14 mouse cellular contexts compared by ENCODE assay signal in the genomic region with DNA sequence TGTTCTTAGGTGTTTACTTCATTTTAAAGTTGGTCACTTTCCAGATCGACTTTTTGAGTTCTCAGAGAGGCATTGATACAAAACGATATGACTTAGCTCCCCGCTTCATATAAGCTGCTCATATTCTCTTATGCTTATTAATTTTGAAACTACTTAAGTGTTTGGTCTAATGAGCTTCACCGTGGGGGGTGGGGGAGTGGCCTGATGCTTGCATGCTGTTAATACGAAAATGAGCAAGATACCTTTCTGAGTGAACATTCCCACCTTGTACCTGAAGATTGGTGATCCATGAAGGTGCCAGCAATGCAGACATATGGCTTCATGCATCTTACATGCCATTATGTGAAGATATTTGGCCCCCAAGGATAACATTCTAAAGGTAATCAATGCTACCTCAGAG. TPM values are rescaled to one million over a fixed set of nuclear protein-coding genes. Genes with fewer than 3 reads are reported as not detected.
DNase-seq lines count a peak whose midpoint lies in the region; ATAC-seq lines count a peak whose summit lies in the region.
"Had no signal": no experiment of that assay in that cellular context is flagged by ENCODE, and none has a peak within 500 bp of the region (broad histone marks: within the 10 kb centered on the region; RNA-seq: fewer than 3 reads in every experiment).

No protein-coding gene starts in this region.

- no peaks in the 10 kb centered on the region for H3K36me3 ChIP-seq in forebrain, embryonic 13.5 days (ENCODE audit: poor library complexity, severe bottlenecking)
- no peaks in the 10 kb centered on the region for H3K36me3 ChIP-seq in forebrain, embryonic 10.5 days (replicated peaks)
- no peaks in the 10 kb centered on the region for H3K36me3 ChIP-seq in megakaryocyte, embryonic 14.5 days (replicated peaks; ENCODE audit: low read length)
- H3K36me3 ChIP-seq in neural tube, embryonic 13.5 days, result no peaks in the 10 kb centered on the region
- H3K36me3 ChIP-seq: limb, embryonic 15.5 days had no signal

- peaks cover 33% of the 10 kb centered on the region for H3K27me3 ChIP-seq in forebrain, embryonic 13.5 days
- H3K27me3 ChIP-seq in forebrain, embryonic 10.5 days (ENCODE audit: poor library complexity, severe bottlenecking), result peaks cover 54% of the 10 kb centered on the region
- peaks cover 2% of the 10 kb centered on the region for H3K27me3 ChIP-seq in megakaryocyte, embryonic 14.5 days (replicated peaks)
- H3K27me3 ChIP-seq in neural tube, embryonic 13.5 days, result peaks cover 24% of the 10 kb centered on the region

- H3K4me3 ChIP-seq in forebrain, embryonic 13.5 days, result peak overlapping the region; percentile 61
- no peak overlapping the region for H3K4me3 ChIP-seq in forebrain, embryonic 10.5 days
- peak overlapping the region; percentile 80 for H3K4me3 ChIP-seq in megakaryocyte, embryonic 14.5 days (replicated peaks)
- H3K4me3 ChIP-seq in neural tube, embryonic 13.5 days, result peak overlapping the region; percentile 58
- H3K4me3 ChIP-seq: heart, adult 2 months; limb, embryonic 15.5 days had no signal

- 0 out of 2 replicates have a peak overlapping the region, but pooled peaks have one; percentile 85 for H3K9ac ChIP-seq in forebrain, embryonic 13.5 days
- 0 out of 2 replicates have a peak overlapping the region, but pooled peaks have one; percentile 78 for H3K9ac ChIP-seq in neural tube, embryonic 13.5 days
- H3K9ac ChIP-seq: limb, embryonic 15.5 days had no signal

- peak overlapping the region; percentile 92 for H3K4me2 ChIP-seq in forebrain, embryonic 13.5 days
- H3K4me2 ChIP-seq in neural tube, embryonic 13.5 days, result peak overlapping the region; percentile 67
- H3K4me2 ChIP-seq: limb, embryonic 15.5 days had no signal

- WGBS in forebrain, embryonic 13.5 days, result 71% methylated on average over 5 of the region's 5 CpGs
- 84% methylated on average over 5 of the region's 5 CpGs for WGBS in forebrain, embryonic 10.5 days
- 76% methylated on average over 5 of the region's 5 CpGs for WGBS in neural tube, embryonic 13.5 days

- H3K27ac ChIP-seq in forebrain, embryonic 13.5 days, result no peak overlapping the region
- no peak overlapping the region for H3K27ac ChIP-seq in forebrain, embryonic 10.5 days
- no peak overlapping the region for H3K27ac ChIP-seq in neural tube, embryonic 13.5 days (replicated peaks)
- H3K27ac ChIP-seq: gastrocnemius, adult 2 months; heart, adult 2 months; limb, embryonic 15.5 days had no signal

- DNase-seq in forebrain, embryonic 10.5 days (ENCODE audit: extremely low spot score, low spot score), result no peak
- peak; percentile 52 to 67 for DNase-seq in cerebellum, postnatal 36 days
- DNase-seq in lung, postnatal 25 days (ENCODE audit: low spot score), result no peak
- no peak for DNase-seq in kidney, postnatal 36 days
- DNase-seq: adrenal gland, adult 2 months; gastrocnemius, adult 2 months; heart, adult 2 months; kidney, adult 11 months; lung, adult 18-20 months had no signal

- peaks cover 11% of the 10 kb centered on the region for H3K4me1 ChIP-seq in forebrain, embryonic 13.5 days
- peaks cover 20% of the 10 kb centered on the region for H3K4me1 ChIP-seq in forebrain, embryonic 10.5 days
- peaks cover 81% of the 10 kb centered on the region for H3K4me1 ChIP-seq in megakaryocyte, embryonic 14.5 days
- peaks cover 13% of the 10 kb centered on the region for H3K4me1 ChIP-seq in neural tube, embryonic 13.5 days (replicated peaks)

- ATAC-seq in forebrain, embryonic 13.5 days, result no peak
- no peak for ATAC-seq in megakaryocyte, adult 5-6 weeks (ENCODE audit: poor library complexity, severe bottlenecking)
- ATAC-seq in neural tube, embryonic 13.5 days (ENCODE audit: low read depth), result no peak

- H3K9me3 ChIP-seq in forebrain, embryonic 13.5 days (replicated peaks), result no peaks in the 10 kb centered on the region
- H3K9me3 ChIP-seq in forebrain, embryonic 10.5 days, result no peaks in the 10 kb centered on the region
- no peaks in the 10 kb centered on the region for H3K9me3 ChIP-seq in megakaryocyte, embryonic 14.5 days
- H3K9me3 ChIP-seq in neural tube, embryonic 13.5 days, result no peaks in the 10 kb centered on the region
- H3K9me3 ChIP-seq: limb, embryonic 15.5 days had no signal

RNA-seq across cellular contexts. Expression of a gene that starts 4.4 kb away (rescaled TPM):
- 30.6 and 32.6 TPM in 2 replicates for polyA plus RNA-seq in forebrain, embryonic 13.5 days (2015; fragmentation: Nextera tagmentation; extraction: Ambion mirVana)
- 0.20 and 1.4 TPM in 2 replicates for polyA plus RNA-seq in forebrain, embryonic 10.5 days (2016; fragmentation: Nextera tagmentation; extraction: Ambion mirVana)
- 10.0 and 11.1 TPM in 2 replicates for polyA plus RNA-seq in megakaryocyte, embryonic 14.5 days (2012; ENCODE audit: insufficient read depth, low replicate concordance)
- 1.6 TPM in 1 of 2 replicates, not detected in the other for total RNA-seq in megakaryocyte, adult 5-6 weeks (2015)
- 0.18 and 0.49 TPM in 2 replicates for total RNA-seq in megakaryocyte, adult 5-6 weeks (2017)
- polyA plus RNA-seq in neural tube, embryonic 13.5 days (2015; fragmentation: Nextera tagmentation; extraction: Ambion mirVana), result 27.1 and 38.0 TPM in 2 replicates

Comparison
In these comparisons a context has a peak if more than half of its experiments do, and no peak if none do; other contexts are left out.
1. DNase-seq: peak in cerebellum, postnatal 36 days (2 of 2); none in forebrain, embryonic 10.5 days (single experiment), lung, postnatal 25 days (single experiment) and kidney, postnatal 36 days (0 of 2).